Mouse (Mus musculus): ENCODE measurements at regions not wholly inside any gene's neighbourhood (a gene's known extent, or its start where the extent isn't known, plus 50 kb on each side); places are given as distances from the start of the nearest gene placed in this dataset.
"Not testable (repeated sequence)": the region's sequence is repeated elsewhere in the genome, so short reads cannot be mapped to it uniquely, and the experiment has no call there.

DNA sequence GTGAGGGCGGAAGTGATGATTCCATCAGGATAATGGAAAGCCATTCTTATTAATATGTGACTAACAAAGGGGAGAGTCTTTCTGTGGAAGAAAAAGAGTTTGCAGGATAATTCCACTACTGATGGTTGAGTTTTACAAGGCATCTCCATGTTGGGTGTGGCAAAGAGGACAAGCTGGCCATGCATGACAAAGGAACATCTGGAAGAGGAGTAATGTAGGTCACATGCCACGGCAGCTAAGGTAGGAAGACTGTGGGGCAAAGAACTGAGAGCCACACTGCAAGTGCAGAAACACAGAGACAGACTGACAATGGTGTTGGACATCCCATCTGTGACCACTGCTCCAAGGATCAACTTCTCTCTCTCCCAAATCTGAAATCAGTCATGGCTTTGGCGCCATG lies 196.4 kb upstream of the Gdi2 start:
- DNase-seq: no peak

GRCm38 (mm10) chr13:3343611-3344010 lies 194.3 kb upstream of the Gdi2 start:
- no peak for DNase-seq

GRCm38 (mm10) chr13:3354912-3355311 lies 183.0 kb upstream of the Gdi2 start:
- not testable (repeated sequence) for DNase-seq

DNA sequence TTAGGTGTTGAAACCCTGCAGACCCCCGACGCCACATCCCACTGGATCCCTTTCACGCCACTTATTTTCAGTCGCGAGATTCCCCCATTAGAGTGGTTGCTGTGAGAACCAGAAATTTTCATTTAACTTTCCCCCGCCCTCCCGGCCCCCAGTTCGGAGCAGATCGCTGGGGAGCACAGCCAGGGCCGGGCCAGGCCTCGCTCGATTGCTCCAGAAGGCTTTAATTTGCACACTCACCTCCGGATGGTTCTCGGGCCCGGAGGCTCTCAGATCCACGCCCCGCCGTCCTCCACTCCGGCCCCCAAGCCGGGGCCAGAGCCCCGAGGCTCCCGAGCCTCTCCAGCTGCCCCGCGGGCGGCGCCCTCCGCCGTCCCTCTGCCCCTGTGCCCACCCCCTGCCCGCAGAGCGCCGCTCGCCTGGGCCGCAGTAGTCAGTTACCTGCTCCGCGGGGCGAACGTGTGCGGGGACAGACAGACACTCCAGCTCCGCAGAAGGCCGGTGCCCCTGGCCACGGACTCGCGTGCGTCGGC lies 179.7 kb upstream of the Gdi2 start:
- peak; percentile 4 to 32 for DNase-seq

DNA sequence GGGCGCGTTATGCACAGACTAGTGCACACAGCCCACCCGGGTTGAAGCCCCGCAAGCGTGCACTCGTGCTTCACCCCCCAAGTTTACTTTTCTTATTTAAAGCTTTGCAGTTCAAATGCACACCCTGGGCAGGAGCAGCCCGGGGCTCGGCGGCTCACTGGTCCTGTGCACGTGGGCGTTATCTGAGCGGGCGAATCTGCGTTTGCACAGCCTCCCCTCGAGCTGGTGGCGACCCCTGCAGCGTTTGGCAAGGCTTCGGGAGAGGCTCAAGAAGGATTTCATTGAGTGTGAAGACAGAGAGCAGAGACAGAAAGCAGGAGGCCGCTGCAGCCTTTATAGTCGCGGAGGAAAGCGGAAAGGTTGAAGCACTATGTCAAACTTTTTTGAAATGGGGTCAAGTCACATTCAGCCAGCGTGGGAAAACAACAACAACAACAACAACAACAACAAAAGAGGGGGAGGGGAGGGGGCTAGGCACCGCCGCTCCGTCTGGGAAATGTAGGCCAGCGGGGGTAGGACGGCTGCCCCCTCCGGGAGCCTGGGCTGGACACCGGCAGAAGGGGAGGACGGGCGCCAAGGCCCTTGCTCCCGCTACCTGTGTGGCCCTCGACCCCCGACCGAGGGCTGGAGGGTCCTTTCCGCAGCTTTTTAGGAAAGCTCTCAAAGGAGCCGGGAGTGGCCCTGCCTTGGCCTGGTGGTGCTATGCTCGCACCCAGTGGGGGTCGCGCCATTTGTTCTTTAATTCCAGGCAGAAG lies 178.7 kb upstream of the Gdi2 start:
- DNase-seq: peak; percentile 21 to 42

DNA sequence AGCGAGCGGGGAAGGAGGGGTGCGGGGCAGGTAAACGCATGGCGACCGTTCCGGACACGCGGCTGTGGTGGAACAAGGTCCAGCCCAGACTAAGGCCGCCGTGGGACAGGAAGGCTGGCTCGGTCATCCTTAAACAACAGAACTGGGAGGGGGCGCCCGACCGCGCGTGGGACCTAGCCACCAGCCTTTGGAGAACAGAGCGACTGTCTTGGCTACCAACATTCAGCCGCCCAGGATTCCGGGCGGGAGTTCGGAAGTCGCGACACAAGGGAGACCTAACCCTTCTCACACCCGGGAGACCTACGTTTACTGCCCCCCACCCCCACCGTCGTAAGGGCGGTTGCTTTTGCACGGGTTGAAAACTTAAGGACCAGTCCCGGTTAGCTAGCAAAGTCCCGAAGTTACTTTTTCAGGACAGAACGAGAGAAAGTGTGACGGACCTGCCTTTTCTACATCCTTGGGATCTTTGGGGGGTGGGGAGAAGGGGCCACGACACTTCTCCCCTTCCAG lies 178.1 kb upstream of the Gdi2 start:
- DNase-seq: peak; percentile 53 to 68

- peak; percentile 70 to 82 for DNase-seq
These were observed 177.1 kb upstream of the Gdi2 start for GRCm38 (mm10) chr13:3360503-3361490.

GRCm38 (mm10) chr13:3372701-3373100 lies 165.2 kb upstream of the Gdi2 start:
- no peak for DNase-seq

- not testable (repeated sequence) for DNase-seq
These were observed 164.2 kb upstream of the Gdi2 start for GRCm38 (mm10) chr13:3373522-3374220.

GRCm38 (mm10) chr13:3374796-3375195 lies 163.1 kb upstream of the Gdi2 start:
- no peak for DNase-seq

DNA sequence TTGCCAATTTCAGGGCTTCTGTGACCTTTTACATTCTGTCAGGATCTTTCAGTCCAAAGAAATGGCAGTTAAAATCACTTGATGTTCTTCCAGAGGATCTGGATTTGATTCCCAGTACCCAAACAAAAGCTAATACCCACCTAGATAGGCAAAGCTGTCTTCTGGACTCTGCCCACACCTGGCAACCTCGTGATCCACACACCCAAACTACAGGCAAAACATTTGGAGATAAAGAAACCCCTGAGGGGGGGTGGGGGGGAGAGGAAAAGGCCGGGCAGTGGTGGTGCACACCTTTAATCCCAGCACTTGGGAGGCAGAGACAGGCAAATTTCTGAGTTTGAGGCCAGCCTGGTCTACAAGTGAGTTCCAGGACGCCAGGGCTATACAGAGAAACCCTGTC lies 160.1 kb upstream of the Gdi2 start:
- not testable (repeated sequence) for DNase-seq

DNA sequence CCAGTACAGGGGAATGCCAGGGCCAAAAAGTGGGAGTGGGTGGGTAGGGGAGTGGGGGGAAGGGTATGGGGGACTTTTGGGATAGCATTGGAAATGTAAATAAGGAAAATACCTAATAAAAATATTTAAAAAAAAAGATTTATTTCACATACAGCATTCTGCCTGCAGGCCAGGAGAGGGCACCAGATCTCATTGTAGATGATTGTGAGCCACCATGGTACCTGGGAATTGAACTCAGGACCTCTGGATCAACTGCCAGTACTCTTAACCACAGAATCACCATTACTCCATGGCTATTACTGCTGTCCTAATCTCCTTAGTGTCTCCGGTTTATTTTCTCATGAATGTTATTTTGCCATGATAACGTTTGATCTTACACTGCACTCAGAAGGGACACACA lies 132.1 kb upstream of the Gdi2 start:
- DNase-seq: not testable (repeated sequence)

GRCm38 (mm10) chr13:3406236-3407017 lies 131.4 kb upstream of the Gdi2 start:
- DNase-seq: peak; percentile 65 to 78

DNA sequence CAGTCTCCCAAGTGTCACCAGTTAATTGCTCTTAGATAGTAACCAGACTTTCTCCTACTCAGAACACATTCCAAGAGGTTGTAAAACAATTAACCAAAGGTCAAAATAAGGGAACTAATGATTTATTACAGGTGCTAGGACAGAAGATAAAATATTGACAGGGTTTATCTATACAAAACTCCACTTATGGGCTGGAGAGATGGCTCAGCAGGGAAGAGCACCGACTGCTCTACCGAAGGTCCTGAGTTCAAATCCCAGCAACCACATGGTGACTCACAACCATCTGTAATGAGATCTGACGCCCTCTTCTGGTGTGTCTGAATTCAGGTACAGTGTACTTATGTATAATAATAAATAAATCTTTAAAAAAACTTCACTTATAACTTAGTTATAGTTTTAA lies 127.6 kb upstream of the Gdi2 start:
- not testable (repeated sequence) for DNase-seq

DNA sequence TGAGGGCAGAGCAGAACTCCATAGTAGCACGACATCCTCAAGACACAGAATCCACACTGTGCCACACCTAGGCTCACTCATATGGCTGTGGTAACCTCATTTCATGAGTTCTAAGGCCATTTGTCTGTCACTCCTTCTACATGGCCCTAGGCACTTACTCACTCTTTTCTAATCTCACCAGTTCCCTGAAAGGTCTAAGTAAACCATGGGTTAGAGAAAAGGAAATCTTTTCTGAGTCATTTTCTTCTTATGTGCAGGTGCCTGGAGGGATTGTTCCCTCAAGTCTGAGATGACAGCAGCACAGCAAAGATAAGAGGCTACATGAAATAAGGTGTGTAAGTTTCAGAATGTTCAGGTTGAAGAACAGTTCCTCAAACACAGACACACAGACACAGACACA lies 120.8 kb upstream of the Gdi2 start:
- DNase-seq: no peak

- DNase-seq: not testable (repeated sequence)
These were observed 82.5 kb upstream of the Gdi2 start for GRCm38 (mm10) chr13:3455374-3455773.

DNA sequence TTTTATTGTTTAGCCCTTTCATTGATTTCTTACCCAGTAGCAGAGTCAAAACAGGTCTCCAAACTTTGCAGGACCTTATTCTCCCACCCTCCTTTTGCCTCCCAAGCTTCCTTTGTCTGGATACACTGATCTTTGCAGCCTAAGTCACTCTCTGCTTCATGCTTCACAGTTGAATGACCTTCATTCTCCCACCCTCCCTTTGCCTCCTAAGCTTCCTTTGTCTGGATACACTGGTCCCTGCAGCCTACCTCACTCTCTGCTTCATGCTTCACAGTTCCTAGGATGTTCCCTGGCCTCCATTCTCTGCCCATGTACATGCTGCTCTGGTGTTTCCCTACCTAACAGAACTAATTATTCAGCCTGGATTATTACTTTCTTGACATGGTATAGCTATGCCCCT lies 61.0 kb upstream of the Gdi2 start:
- no peak for DNase-seq

DNA sequence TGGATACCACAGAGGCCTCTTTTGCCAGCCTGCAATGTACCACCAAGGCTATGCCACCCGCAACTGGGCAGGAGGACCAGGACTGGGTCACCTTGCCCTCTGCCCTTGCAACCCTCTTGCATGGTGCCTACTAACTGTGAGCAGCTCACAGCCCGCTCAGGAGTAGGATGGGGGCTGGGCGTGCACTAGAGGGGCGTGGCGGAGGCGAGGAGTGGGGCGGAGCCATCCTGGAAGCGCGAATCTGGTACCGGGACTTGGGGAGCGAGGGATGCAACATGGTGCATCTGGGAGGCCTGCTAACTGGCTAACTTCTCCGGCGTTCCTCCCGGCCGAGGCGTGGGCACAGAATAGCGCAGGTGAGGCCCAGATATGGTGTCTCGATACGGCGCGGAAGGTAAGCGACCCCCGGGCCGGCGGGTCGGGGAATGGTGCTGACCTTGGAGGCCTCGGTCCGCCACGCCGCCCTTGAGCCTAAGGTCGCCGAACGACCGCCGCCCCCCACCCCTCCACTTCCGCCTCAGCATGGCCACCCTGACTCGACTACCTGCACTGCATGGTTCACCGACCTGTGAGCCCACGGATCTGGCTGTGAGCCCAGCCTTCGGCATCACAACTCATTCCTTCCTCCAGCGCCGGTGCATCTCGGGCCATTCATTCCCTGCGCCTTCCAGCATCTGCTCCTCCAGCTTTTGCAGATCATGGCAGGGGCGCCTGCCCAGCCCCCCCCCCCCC lies 59.7 kb upstream of the Gdi2 start:
- DNase-seq: peak; percentile 77 to 83

Data from kidney, postnatal 4 days (tissue).